Mouse (Mus musculus): ENCODE results near the gene Arap2.

- no peak for TF ChIP-seq POLR2A (IDR thresholded peaks at IDR 0.05; ENCODE audit: borderline replicate concordance, low read depth, low read length)
- TF ChIP-seq CTCF (IDR thresholded peaks at IDR 0.05; ENCODE audit: low read depth, low read length), result no peak
These were observed 3.5 kb downstream of the Arap2 start for GRCm38 (mm10) chr5:62762298-62762960.
